Mouse (Mus musculus): ENCODE measurements around the gene Arl3. TPM values are rescaled to one million over a fixed set of nuclear protein-coding genes. Genes with fewer than 3 reads are reported as not detected.
A peak's percentile ranks its signal among the peaks of the same experiment; 100 is the strongest.

Arl3 gene
- polyA plus RNA-seq (2015; fragmentation: Nextera tagmentation; extraction: Ambion mirVana), result 39.6 and 41.6 TPM in 2 replicates

GRCm38 (mm10) chr19:46572951-46573937, at the start of gene Arl3, which contains the start of gene Sfxn2:
TSS of gene Arl3 (minus strand) at chr19:46573198.
TSS of gene Sfxn2 (plus strand) at chr19:46573365.
- DNase-seq (ENCODE audit: low spot score) (peak; percentile 98), ATAC-seq (ENCODE audit: low FRiP score, low TSS enrichment) (peak; percentile 98)
- peak within 1 kb of the TSS; percentile 79 for H3K4me2 ChIP-seq (replicated peaks; ENCODE audit: low read depth)
- no peaks in the 10 kb centered on the region for H3K27me3 ChIP-seq (ENCODE audit: control insufficient read depth, insufficient read depth, low read length)
- no peaks in the 10 kb centered on the region for H3K36me3 ChIP-seq (ENCODE audit: control insufficient read depth, insufficient read depth, low read length)
- peak within 1 kb of the TSS; percentile 70 for H3K9ac ChIP-seq (ENCODE audit: low read length)
- under 1% methylated on average over 63 of the region's 67 CpGs for WGBS
- TF ChIP-seq CTCF (IDR thresholded peaks at IDR 0.05; ENCODE audit: low read depth) (peak; percentile 57), EP300 (optimal IDR thresholded peaks at IDR 0.05) (no peak)
- no peaks in the 10 kb centered on the region for H3K4me1 ChIP-seq (replicated peaks; ENCODE audit: control insufficient read depth, insufficient read depth)
- H3K4me3 ChIP-seq (ENCODE audit: low read depth, low read length), result peak within 1 kb of the TSS; percentile 72
- peak within 1 kb of the TSS; percentile 71 for H3K27ac ChIP-seq (replicated peaks)
- no peaks in the 10 kb centered on the region for H3K9me3 ChIP-seq (ENCODE audit: control insufficient read depth, low read length)

GRCm38 (mm10) chr19:46622659-46623193, 49.7 kb upstream of the Arl3 start:
- H3K4me1 ChIP-seq (replicated peaks; ENCODE audit: control insufficient read depth, insufficient read depth), result peaks cover 17% of the 10 kb centered on the region
- no peaks in the 10 kb centered on the region for H3K9me3 ChIP-seq (ENCODE audit: control insufficient read depth, low read length)
- 23% methylated on average over 12 of the region's 12 CpGs for WGBS
- TF ChIP-seq EP300 (optimal IDR thresholded peaks at IDR 0.05) (no peak), CTCF (IDR thresholded peaks at IDR 0.05; ENCODE audit: low read depth) (no peak)
- H3K27ac ChIP-seq (replicated peaks), result peak overlapping the region; percentile 89
- peak overlapping the region; percentile 59 for H3K4me2 ChIP-seq (replicated peaks; ENCODE audit: low read depth)
- peak overlapping the region; percentile 59 for H3K9ac ChIP-seq (ENCODE audit: low read length)
- no peaks in the 10 kb centered on the region for H3K27me3 ChIP-seq (ENCODE audit: control insufficient read depth, insufficient read depth, low read length)
- H3K36me3 ChIP-seq (ENCODE audit: control insufficient read depth, insufficient read depth, low read length), result no peaks in the 10 kb centered on the region
- ATAC-seq (ENCODE audit: low FRiP score, low TSS enrichment) (no peak), DNase-seq (ENCODE audit: low spot score) (no peak)
- H3K4me3 ChIP-seq (ENCODE audit: low read depth, low read length), result no peak overlapping the region

- 70% methylated on average over 19 of the region's 19 CpGs for WGBS
- Histone ChIP-seq H3K4me1 (replicated peaks; ENCODE audit: control insufficient read depth, insufficient read depth) (peaks cover 17% of the 10 kb centered on the region), H3K4me2 (replicated peaks; ENCODE audit: low read depth) (no peak overlapping the region), H3K27me3 (ENCODE audit: control insufficient read depth, insufficient read depth, low read length) (no peaks in the 10 kb centered on the region), H3K36me3 (ENCODE audit: control insufficient read depth, insufficient read depth, low read length) (no peaks in the 10 kb centered on the region), H3K4me3 (ENCODE audit: low read depth, low read length) (no peak overlapping the region), H3K9me3 (ENCODE audit: control insufficient read depth, low read length) (no peaks in the 10 kb centered on the region), H3K9ac (ENCODE audit: low read length) (0 out of 2 replicates have a peak overlapping the region, but pooled peaks have one; percentile 18), H3K27ac (replicated peaks) (peak overlapping the region; percentile 89)
- ATAC-seq (ENCODE audit: low FRiP score, low TSS enrichment) (no peak), DNase-seq (ENCODE audit: low spot score) (no peak)
- TF ChIP-seq EP300 (optimal IDR thresholded peaks at IDR 0.05) (no peak), CTCF (IDR thresholded peaks at IDR 0.05; ENCODE audit: low read depth) (no peak)
These were observed 48.5 kb upstream of the Arl3 start for GRCm38 (mm10) chr19:46621236-46622183.

GRCm38 (mm10) chr19:46620016-46620808, 47.2 kb upstream of the Arl3 start:
- no peak for DNase-seq (ENCODE audit: low spot score)
- H3K27ac ChIP-seq (replicated peaks), result peak overlapping the region; percentile 14
- no peak for ATAC-seq (ENCODE audit: low FRiP score, low TSS enrichment)

GRCm38 (mm10) chr19:46619518-46619917, 46.5 kb upstream of the Arl3 start:
- no peaks in the 10 kb centered on the region for H3K27me3 ChIP-seq (ENCODE audit: control insufficient read depth, insufficient read depth, low read length)
- TF ChIP-seq CTCF (IDR thresholded peaks at IDR 0.05; ENCODE audit: low read depth) (no peak), EP300 (optimal IDR thresholded peaks at IDR 0.05) (no peak)
- no peak overlapping the region for H3K9ac ChIP-seq (ENCODE audit: low read length)
- no peaks in the 10 kb centered on the region for H3K36me3 ChIP-seq (ENCODE audit: control insufficient read depth, insufficient read depth, low read length)
- H3K9me3 ChIP-seq (ENCODE audit: control insufficient read depth, low read length), result no peaks in the 10 kb centered on the region
- DNase-seq (ENCODE audit: low spot score) (no peak), ATAC-seq (ENCODE audit: low FRiP score, low TSS enrichment) (no peak)
- H3K4me1 ChIP-seq (replicated peaks; ENCODE audit: control insufficient read depth, insufficient read depth), result peaks cover 17% of the 10 kb centered on the region
- WGBS, result 91% methylated on average over 6 of the region's 6 CpGs
- 0 out of 2 replicates have a peak overlapping the region, but pooled peaks have one; percentile 5 for H3K27ac ChIP-seq (replicated peaks)
- H3K4me3 ChIP-seq (ENCODE audit: low read depth, low read length), result no peak overlapping the region
- H3K4me2 ChIP-seq (replicated peaks; ENCODE audit: low read depth), result no peak overlapping the region

More at GRCm38 (mm10) chr19:46620016-46620808, 47.2 kb upstream of the Arl3 start:
- Histone ChIP-seq H3K36me3 (ENCODE audit: control insufficient read depth, insufficient read depth, low read length) (no peaks in the 10 kb centered on the region), H3K4me1 (replicated peaks; ENCODE audit: control insufficient read depth, insufficient read depth) (peaks cover 17% of the 10 kb centered on the region), H3K9ac (ENCODE audit: low read length) (no peak overlapping the region), H3K4me3 (ENCODE audit: low read depth, low read length) (no peak overlapping the region), H3K4me2 (replicated peaks; ENCODE audit: low read depth) (no peak overlapping the region), H3K9me3 (ENCODE audit: control insufficient read depth, low read length) (no peaks in the 10 kb centered on the region), H3K27me3 (ENCODE audit: control insufficient read depth, insufficient read depth, low read length) (no peaks in the 10 kb centered on the region)
- 49% methylated on average over 14 of the region's 14 CpGs for WGBS
- TF ChIP-seq EP300 (optimal IDR thresholded peaks at IDR 0.05) (no peak), CTCF (IDR thresholded peaks at IDR 0.05; ENCODE audit: low read depth) (no peak)

All from stomach, postnatal 0 days (tissue).